Mouse (Mus musculus) right cerebral cortex, postnatal 25 days (tissue): ENCODE measurements around the gene Vav2.

Source experiments
- DNase-seq: peaks from one replicate; pipeline ENCODE4 v3.0.0; 2022

The Vav2 gene

DNA sequence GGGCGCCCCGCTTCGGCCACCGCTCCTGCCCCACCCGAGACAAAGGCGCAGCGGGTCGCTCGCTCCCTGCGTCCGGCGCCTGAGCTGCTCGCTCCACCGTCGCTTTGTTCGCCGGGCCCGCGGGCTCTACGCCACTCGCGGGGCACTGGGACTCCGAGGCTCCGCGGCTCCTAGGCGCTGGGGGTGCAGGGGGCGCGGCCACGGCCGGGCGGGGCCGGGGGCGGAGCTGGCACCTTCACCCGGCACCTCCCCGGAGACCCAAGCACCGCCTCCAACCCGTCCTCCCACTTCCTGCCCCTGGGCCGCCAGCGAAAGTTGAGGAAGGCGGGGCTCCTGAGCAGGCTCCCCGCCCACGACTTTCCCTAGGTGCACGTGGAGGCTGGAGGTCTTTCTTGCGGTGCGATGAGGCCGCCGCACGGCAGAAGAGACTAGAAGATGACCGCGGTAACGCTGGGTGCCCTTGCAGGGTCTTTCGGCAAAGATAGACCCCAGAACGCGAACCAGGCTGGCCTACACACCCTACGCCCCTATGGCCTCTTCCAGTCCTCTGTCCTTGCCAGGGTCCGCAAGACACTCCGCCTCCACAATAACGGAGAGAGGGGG, at the start of gene Vav2:
Gene Vav2 (minus strand): TSS at position 179 of the 603 bp plus-strand sequence.
- DNase-seq, result peak; percentile 76

DNA sequence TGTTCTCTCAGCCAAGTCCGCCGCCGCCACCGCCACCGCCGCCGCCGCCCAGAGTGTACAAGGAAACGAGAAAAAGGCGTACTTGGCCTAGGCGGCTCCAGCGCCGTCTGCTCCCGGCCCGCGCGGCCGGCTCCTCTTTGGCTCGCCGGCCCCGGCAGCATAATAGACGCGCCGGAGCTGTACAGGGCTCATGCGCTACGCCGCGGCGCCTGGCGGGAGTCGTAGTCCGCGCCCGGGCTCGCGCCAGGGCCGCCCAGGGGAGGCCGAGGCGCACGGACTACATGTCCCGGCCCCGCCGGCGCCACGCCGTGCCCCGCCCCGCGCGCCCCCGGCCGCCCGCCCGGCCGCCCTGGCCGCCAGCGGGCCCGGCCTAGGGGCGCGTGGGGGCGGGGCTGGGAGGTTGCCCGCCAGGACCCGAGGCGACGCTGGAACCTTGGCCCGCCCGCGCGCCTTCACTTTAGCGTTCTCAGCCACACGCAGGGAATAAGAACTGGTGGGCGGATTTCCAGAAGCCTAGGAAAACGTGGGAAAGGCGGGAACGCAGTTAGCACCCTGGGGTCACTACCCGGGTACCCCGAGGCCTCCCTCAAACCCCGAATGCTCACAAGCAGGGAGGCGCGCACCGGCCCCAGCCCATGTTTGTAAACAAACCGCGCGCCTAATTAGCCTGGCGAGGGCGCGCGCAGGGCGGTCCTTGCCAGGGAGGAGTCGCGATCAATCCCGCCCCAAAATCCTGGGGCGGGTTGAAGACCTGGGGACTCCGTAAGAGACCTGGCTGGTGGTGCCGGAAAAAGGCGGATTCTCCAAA, 48.9 kb upstream of the Vav2 start:
- peak; percentile 94 for DNase-seq

DNA sequence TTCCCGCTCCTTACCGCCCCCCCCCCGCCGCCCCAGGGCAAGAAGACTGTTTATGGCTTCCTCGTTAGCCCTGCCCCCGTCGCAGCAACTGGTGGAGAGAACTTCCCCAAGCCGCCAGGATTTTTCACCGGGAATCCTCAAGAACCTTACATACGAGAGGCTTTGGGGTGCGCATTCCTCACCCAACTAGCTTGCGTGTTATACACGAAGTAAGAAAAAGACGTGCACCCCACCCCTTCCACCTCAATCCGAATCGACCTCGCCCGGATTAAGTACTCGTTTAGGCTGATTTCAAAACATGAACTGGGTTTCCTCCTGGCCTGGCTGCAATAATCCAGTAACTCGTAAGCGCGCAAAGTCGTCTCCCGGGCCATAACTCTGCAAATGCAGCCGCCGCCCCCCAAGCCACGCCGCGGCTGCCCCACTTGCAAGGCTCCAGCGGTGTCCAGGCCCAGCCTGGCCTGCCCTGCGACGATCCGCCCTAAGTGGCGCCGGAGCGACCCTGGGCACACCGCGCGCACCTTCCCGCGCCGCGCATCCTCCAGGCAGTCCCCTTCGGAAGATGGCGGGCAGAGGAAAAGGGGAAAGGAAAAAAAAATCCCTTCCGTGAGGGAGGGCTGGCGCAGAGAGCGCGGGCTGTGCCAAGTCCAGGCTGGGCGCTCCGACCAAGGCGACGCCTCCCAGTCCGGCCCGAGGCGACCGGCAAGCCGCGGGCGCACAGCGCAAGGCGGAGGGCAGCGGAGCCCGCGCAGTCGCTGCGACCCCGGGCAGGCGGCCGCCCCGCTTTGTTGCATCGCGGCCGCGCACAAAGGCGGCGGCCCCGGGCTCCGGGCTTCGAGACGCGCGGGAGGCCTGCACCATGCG, 48.0 kb upstream of the Vav2 start:
- DNase-seq, result peak; percentile 25

DNA sequence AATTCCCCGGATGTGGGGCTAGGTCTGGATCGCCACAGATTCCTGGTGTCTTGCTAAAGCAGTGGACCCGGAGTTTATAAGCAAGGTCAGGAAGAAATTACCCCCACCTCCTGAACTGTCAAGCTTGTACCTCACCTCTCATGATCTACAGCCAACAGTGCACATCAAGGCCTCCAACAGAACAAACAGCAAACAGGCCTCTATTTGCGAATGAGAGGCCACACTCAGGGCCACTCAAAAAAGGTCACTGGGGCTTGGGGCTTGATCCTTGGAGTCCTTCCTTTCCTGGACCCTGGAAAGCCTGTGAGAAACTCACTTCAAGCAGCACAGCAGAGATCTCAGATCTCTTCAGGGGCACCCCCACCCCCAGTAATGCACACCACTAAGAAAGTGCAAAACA, 47.1 kb upstream of the Vav2 start:
- no peak for DNase-seq

DNA sequence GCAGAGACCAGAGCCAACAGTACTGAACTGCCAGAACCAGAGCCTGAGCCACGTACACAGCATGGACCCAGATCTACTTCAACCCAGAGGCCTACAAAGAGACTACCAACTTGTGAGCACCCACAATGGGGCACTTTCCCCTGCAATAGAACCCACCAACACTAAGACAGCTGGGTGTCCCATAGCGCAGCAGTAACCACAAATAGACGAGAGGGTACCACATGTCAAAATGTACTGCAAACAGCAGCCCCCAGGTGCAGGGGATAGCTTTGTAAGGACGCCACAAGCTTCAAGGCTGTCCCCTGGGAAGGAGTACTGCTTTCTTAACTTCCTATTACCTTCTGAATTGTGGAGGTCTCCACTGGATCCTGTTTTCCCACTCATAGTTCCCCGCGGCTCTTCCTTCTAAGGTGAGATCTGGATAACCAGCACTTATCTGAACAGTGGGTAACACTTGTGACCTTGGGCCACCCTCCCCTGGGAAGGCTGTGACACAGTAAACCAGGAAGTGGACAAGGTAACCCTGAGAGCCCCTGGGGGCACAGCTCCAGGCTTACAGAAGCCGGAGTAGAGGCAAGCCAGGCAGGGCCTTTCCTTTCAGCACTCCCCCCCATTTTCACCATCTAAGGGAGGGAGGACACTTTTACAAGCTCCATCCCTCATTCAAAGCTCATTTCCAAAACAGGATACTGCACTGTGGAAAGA, 46.4 kb upstream of the Vav2 start:
- no peak for DNase-seq

DNA sequence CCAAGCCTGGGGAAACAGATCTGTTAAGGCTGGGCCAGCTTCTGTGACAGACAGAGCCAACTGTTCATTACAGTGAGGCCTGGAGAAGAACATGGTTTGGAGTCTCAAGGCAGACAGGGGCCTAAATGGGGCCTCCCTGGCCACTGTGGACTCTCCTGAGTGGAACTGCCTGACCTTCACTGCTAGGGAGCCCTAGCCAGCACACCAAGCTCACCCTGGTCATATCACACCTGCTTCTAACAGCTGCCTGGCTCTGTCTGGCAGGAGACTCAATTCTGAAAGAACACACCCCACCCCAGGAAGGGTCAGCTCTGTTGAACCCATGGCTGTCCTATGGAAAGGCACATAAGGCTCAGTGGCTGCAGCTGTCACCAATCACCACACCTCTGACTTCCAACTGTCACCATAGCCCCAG, 44.3 kb upstream of the Vav2 start:
- no peak for DNase-seq

DNA sequence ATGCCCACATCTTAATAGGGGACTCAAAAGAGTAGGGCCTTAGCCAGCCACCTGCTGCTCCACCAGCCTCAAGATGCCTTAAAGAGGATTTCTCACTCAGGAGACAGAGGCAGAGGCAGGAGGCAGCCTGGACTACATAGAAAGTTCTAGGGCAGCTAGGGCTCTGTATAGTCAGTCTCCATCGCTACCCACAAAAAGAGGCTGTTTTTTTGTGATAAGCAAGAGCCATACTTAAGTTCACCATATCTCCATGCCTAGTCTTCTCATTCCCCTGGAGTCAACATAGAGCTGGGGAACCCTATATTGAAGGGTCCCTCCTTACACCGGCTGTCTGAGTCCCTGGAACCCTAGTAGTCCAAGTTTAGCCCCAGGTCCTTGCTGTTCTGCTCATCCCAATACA, 43.7 kb upstream of the Vav2 start:
- no peak for DNase-seq

DNA sequence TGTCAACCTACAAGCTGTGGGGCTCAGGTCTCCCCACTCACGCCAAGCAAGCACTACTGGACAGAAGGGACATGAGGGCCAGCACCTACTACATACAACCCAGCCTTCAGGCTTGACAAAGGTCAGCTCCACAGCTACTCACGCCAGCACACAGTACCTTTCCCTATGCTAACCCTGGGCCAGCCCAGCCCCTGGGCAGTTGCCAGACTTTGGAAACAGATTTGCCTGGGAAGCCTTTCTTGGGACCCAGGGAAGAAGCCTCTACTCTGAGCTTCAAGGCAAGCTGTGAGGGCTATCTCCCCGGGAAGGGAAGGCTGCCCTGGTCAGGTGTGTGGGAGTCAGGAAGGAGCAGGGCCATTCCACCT, 43.1 kb upstream of the Vav2 start:
- no peak for DNase-seq

DNA sequence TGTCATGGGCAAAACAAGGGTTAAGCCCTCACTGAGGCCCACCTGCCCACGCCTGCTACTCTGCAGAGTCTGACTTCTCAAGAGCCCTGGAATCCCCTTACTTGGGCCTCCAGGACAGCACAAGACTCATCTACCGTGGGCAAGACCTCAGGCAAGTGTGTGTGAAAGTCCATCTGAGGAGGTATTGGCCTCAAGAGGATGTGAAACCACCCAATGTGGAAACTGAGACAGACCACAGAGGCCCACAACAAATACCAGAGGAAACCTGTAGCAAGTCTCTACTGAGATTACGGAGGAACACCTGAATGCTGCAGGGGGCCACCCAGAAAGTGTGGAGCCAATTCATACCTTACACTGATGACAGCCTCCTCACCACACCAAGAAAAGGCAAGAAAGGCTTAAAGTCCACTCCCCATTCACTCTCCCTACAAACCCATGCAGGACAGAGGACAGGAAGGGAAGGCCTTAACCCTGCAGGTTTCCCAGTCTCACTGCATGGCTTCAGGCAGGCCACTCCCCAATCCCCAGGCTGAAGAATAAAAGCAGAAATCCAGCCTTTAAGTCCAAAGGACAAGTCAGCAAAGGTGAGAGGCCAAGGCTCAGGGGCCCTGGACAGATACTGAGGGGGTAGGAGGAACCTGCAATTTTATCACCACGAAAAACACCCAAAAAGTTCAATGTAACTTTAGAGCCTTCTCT, 42.6 kb upstream of the Vav2 start:
- no peak for DNase-seq

DNA sequence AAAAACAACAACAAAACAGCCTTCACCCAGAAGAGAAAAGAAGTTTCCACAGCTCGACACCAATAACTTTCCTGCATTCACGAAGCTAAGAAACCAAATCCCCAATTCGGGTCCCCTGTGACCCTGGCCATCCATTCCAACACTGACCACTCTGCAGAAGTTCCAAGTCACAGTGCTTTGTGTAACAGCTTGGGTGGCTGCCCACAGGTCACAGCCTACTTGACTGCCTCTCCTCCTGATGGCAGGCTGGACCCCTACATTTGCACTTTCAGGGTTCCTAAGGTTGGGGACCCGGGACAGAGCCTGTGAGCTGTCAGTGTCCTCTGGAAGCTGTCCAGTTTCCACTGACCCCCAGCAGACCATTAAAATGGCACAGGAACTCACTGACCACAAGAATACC, 36.1 kb upstream of the Vav2 start:
- DNase-seq, result no peak

DNA sequence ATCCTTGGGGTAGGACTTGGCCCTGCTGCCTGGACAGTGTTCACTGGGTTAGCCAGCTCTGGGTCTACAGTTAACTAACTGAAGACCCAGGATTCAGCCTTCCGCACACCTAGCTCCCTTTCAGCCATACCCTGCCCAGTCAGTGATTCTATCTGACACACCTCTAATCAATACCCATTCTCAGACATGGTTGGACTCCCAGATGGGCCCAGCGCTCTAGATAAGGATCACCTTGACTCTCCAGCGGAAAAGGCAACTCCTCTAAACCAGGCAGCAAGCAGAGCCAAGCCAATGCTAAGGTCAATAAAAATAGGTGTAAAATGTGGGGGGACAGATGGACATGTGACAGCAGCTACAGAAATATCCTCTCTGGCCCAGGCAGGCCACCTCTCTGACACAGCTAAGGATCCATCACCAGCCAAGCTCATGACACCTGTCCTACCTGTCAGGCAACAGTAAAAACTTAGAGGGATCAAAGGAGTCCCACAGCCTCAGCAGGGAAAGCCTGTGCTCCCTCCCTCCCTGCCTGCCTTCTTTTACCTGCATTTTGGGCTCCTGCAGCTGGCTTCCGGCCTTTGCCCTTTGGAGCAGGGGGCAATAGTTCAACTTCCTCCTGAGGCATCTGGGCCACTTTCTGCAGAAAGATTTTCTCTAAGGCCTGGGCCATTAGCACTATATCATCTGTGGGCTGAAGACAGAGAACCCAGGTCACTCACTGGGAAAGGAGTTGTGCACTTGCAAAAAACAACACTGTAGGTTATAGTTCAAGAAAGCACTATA, 35.2 kb upstream of the Vav2 start:
- DNase-seq, result no peak

DNA sequence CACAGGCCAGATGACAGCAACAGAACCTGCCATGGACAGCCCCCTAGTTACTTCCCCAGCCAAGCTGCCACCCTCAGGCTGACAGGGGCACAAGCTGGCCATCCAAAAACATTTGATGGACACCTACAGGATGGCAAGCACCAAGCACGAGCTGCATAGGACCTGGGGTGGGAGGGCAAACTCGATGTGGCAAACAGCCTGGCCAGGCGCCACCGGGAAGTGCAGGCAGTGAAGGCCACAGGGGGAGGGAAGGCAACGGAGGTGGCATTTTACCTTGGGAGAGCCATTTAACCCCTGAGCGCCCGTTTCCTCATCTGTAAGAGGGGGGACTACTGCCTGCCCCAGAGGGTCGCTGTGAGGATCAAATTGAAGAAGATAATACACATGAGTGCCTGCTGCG, 33.8 kb upstream of the Vav2 start:
- no peak for DNase-seq

DNA sequence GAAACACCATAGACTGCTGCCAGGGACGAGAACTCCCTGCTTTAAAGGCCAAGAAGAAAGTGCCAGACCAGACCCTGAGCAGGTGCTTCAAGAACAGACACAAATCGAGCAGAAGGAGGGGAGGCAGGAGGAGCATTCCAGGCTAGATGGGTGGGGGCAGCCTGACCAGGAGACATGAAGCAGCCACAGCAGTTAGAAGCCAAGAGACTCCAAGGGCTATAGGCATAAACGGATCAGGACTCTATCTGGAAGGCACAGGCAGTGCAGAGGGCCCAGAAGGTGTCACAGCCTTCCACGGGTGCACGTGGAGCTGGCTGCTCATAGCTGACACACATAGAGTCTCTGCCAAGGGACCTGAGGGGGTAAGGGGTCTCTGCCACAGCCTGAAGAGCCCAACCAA, 33.3 kb upstream of the Vav2 start:
- no peak for DNase-seq

DNA sequence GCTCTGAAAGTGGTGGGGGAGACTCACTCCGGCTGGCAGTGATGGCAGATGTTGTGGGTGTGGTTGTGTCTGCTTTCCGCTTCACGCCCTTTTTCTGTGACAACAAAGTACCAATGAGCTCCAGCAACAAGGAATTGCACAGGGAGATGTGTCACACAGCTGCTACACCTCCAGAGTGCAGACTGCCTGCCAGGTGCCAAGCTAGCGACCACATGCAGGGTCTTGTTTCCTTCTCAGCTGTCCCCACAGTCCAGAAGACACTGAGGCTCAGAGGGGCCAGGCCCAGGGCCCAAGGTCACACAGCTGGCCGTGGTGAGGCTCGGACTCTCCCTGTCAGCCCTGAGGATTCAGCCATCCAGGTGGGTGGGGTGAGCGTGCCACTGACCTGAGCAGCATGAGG, 32.9 kb upstream of the Vav2 start:
- no peak for DNase-seq

DNA sequence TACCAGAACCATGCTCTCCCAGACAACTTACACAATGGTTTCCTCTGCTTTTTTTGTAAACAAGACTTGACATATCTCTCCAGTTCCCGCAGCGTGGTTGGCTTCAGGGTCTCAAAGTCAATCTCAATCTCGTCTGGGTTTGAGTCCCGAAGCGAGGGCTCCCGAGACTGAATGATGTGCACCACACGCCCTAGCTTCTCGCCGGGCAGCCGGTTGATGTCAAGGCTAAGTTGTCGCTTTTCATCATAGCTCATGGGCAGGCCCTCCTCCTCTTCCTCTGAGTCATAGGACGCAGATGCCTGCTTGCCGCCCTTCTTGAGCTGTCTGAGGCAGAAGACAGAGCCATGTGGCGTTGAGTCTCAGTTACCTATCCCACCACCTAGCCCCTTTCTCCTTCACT, 23.4 kb upstream of the Vav2 start:
- no peak for DNase-seq

DNA sequence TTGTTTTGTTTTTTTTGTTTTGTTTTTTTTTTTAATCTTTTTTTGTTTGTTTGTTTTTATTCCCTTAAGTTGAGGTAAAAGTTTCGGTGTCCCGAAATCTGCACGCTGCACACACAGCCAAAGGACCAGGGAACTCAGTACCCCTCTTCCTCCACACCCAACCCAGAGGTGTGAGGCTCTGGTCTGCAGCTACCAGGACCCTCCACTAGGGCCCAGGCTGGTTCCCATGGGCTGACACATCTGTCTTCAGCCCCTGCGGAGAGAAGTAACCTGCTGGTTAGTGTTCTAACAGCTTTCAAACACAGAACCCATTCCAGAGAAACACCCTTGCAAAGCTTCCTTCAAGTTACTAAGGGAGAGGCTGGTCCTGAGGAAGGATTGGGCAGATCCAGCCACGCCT, 20.9 kb upstream of the Vav2 start:
- DNase-seq, result no peak

DNA sequence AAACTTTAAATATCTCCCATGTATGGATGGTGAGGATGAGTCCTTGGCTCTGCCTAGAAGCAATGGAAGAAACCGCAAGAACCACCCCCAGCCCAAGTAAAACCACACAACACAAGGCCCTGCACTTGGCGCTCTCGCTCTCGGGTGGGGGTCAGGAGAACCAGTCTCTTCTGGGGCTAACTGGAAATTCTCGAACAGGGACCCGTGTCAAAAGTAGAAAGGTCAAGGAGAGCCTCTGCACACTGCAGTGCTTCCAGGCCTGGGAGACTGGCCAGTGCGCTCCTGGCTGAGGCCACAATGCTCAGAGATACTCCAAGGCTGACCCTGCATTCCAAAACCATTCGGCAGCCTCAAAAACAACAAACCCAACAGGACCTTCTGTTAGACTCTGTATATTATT, 20.0 kb upstream of the Vav2 start:
- no peak for DNase-seq

DNA sequence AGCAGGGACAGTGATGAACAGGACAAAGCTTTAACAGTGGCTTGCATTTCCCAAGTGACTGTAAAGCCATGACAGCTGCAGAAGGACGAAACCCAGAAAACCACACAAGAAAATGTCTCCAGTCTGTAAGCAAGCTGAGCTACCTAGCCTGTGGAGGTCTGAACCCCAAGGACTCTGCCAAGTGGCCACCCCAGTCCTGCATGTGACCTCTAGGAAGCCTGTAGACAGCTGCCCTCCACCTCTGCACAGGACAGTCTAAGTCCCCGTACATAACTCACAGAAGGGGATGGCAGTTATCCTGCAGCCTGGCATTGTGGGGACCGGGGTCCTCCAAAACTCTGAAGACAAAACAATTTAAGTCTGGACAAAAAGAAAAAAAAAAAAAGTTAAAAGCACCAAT, 19.1 kb upstream of the Vav2 start:
- DNase-seq, result no peak

DNA sequence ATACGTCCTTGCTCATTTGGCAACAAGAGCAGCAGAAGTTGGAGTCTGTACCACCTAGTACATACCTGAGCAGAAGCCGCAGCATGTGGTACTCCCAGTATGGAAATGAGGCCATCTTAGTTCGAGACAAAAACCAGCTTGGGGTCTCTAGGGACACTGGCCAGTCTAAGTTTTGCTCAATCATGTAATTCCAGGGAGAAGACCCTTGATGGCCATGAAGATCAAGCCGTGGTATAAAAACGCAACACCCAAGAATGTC, 16.5 kb upstream of the Vav2 start:
- no peak for DNase-seq

DNA sequence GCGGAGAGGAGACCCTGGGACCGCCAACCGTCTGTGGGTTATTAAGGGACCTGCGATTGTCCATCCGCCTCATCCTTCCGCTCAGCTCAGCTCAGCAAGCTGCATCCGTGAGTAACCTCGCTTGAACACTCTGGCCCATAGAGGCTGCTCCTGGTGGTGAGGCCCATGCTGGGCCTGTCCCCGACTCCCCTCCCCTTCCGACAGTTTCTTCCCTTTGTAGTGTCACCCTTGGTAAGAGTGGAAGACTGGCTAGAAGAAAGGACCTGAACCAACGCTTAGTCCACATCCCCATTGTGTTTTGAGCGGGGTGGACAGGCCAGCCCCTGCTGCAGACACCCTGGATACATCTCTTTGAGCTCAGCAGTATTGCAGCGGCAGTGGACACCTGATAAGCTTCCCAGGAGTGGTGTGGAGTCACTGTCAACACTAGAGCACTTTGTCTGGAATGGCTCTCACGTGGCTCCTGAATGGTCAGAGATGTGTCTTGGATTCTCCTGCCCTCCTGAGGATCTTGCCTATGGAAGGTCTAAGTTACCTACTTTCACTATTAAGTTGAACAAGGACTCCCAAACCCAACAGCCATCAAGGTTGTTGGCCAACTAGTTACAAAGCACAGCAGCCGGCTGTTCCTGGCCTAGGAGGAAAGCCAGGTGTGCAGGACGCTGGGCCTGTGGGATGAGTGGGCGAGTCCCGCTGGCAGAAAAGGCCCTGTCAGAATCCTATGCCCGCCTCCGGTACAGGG, 16.0 kb upstream of the Vav2 start:
- no peak for DNase-seq
